Mouse (Mus musculus) neural tube, embryonic 11.5 days (tissue): Measurements from ENCODE around the gene Lce1j. TPM values are rescaled to one million over a fixed set of nuclear protein-coding genes. Genes with fewer than 3 reads are reported as not detected.

Experiments used
- ATAC-seq: fragments of 200-750 bp; cut with Nextera tagmentation; 2 replicates; pipeline ENCODE4 v1.8.0; 2017; ENCODE audit warnings: moderate number of reproducible peaks, mild to moderate bottlenecking, moderate TSS enrichment, moderate library complexity; ENCODE audit not compliant: insufficient read depth, low FRiP score, low TSS enrichment
- DNase-seq: peaks from one replicate; pipeline ENCODE4 v3.0.0-alpha.2; 2015; ENCODE audit warnings: low spot score
- H3K27ac ChIP-seq: fragments of 300-500 bp; sonication (generic); 2 replicates; pipeline ENCODE4 v1.5.1; 2014; ENCODE audit warnings: low read depth, mild to moderate bottlenecking, low read length
- H3K27me3 ChIP-seq: fragments of 300-500 bp; sonication (generic); 2 replicates; pipeline ENCODE4 v1.6.1; 2014; ENCODE audit warnings: mild to moderate bottlenecking, low read length, mixed read lengths; ENCODE audit not compliant: control insufficient read depth, insufficient read depth
- H3K36me3 ChIP-seq: fragments of 300-500 bp; sonication (generic); 2 replicates; pipeline ENCODE4 v1.6.1; 2014; ENCODE audit warnings: mild to moderate bottlenecking, low read length, moderate library complexity, mixed read lengths; ENCODE audit not compliant: control insufficient read depth, insufficient read depth
- H3K4me1 ChIP-seq: fragments of 300-500 bp; sonication (generic); 2 replicates; pipeline ENCODE4 v1.6.1; 2014; ENCODE audit warnings: low read length, mixed read lengths; ENCODE audit not compliant: control insufficient read depth, insufficient read depth
- H3K4me2 ChIP-seq: fragments of 300-500 bp; sonication (generic); 2 replicates; pipeline ENCODE4 v1.6.1; 2014; ENCODE audit warnings: low read depth, mild to moderate bottlenecking, moderate library complexity
- H3K4me3 ChIP-seq: fragments of 300-500 bp; sonication (generic); 2 replicates; pipeline ENCODE4 v1.5.1; 2014; ENCODE audit warnings: low read depth, low read length
- H3K9ac ChIP-seq: fragments of 300-500 bp; sonication (generic); 2 replicates; pipeline ENCODE4 v1.6.1; 2014; ENCODE audit warnings: mild to moderate bottlenecking, low read length
- H3K9me3 ChIP-seq: fragments of 300-500 bp; sonication (generic); 2 replicates; pipeline ENCODE4 v1.6.1; 2016; ENCODE audit warnings: low read length; ENCODE audit not compliant: control insufficient read depth
- WGBS: fragments of 180-500 bp; shearing (Covaris S2); extraction: QIAGEN DNeasy Blood & Tissue Kit; methylation state at CpG from one replicate; pipeline ENCODE4 v1.1.7; 2014; 5-methylcytosine and 5-hydroxymethylcytosine counted together
- polyA plus RNA-seq: library from polyadenylated mRNA; unstranded; fragments of >200 nt; fragmentation: Nextera tagmentation; extraction: Ambion mirVana; gene quantifications from 2 replicates; pipeline ENCODE4 v1.2.1, GENCODE M21; 2014

Gene Lce1j
- polyA plus RNA-seq, 1 experiment from 2014 or later, result not detected

DNA sequence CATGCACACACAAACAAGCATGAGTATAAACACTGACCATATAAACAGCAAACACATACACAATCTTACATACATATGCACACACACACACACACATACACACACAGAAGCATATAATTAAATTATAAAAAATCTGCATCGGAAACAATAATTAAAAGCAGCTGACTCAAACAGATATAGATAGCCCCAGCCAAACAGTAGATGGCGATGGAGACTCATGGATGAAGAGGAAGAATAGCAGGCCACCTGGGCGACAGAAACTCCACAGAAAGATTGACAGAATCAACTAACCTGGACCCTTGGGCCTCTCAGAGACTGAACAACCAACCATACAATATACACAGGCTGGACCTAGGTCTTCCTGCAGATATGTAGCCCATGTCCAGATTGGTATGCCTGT lies 37.1 kb downstream of the Lce1j start:
- no peaks in the 10 kb centered on the region for H3K9me3 ChIP-seq
- no peak overlapping the region for H3K4me3 ChIP-seq
- no peaks in the 10 kb centered on the region for H3K36me3 ChIP-seq
- no peak overlapping the region for H3K4me2 ChIP-seq
- no peaks in the 10 kb centered on the region for H3K4me1 ChIP-seq
- no peak overlapping the region for H3K27ac ChIP-seq
- no peak overlapping the region for H3K9ac ChIP-seq
- ATAC-seq, result no peak
- no peak for DNase-seq
- 42% methylated on average over 3 of the region's 3 CpGs for WGBS
- H3K27me3 ChIP-seq, result no peaks in the 10 kb centered on the region

DNA sequence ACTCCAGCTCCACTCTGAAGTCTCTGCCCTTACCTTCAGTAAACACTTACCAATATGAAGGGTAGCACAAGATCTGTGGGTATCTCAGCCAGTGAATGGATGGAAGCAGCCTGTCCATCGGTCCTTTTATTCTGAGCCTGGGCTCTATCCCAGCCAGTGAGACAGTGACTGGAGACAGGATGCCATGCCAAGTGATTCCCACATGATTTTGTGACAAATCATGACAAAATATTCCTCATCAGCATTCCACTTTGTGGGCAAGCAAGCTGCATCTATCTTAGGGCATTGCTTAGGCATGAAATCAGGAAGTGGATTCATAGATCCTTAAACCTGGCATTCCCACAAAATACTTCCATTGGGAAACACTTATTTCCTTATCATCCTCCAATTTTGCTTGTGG lies 38.1 kb downstream of the Lce1j start, which contains the start of gene Lce1g:
Gene Lce1g (minus strand): TSS at position 101 of the 400 bp plus-strand sequence.
- ATAC-seq, result no peak

DNA sequence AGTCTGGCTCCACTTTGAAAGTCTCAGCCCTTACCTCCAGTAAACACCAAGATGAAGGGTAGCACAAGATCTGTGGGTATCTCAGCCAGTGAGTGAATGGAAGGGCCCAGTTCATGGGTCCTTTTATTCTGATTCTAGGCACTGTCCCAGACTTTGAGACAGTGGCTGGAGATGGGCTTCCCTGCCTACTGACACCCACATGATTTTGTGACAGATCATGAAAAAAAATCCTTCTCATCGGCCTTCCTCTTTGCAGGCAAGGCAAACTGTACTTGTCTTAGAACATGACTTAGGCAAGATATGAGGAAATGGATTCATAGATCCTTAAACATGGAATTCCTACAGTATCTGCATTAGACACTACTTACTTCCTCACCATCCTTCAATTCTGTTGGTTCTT lies 51.3 kb downstream of the Lce1j start, which contains the start of gene Gm38119:
Gene Gm38119 (minus strand): TSS at position 101 of the 400 bp plus-strand sequence.
- Histone ChIP-seq H3K4me1 (no peaks in the 10 kb centered on the region), H3K4me3 (no peak within 1 kb of the TSS), H3K4me2 (no peak within 1 kb of the TSS), H3K27ac (no peak within 1 kb of the TSS), H3K9ac (no peak within 1 kb of the TSS), H3K27me3 (no peaks in the 10 kb centered on the region), H3K36me3 (no peaks in the 10 kb centered on the region), H3K9me3 (no peaks in the 10 kb centered on the region)
- no peak for ATAC-seq
- 71% methylated on average over 1 of the region's 1 CpGs for WGBS
- no peak for DNase-seq

More for the DNA sequence above, 38.1 kb downstream of the Lce1j start, which contains the start of gene Lce1g:
- Histone ChIP-seq H3K9me3 (no peaks in the 10 kb centered on the region), H3K4me2 (no peak within 1 kb of the TSS), H3K4me1 (no peaks in the 10 kb centered on the region), H3K9ac (no peak within 1 kb of the TSS), H3K27ac (no peak within 1 kb of the TSS), H3K4me3 (no peak within 1 kb of the TSS), H3K36me3 (no peaks in the 10 kb centered on the region), H3K27me3 (no peaks in the 10 kb centered on the region)
- 90% methylated on average over 1 of the region's 1 CpGs for WGBS
- no peak for DNase-seq

Other genes with a start within 250 kb of the Lce1j start
- not detected in 2 replicates for gene Ivl, start 216.8 kb downstream of the Lce1j start, polyA plus RNA-seq
- not detected in 2 replicates for gene Smcp, start 201.5 kb downstream of the Lce1j start, polyA plus RNA-seq
- gene 2210017I01Rik, start 183.0 kb downstream of the Lce1j start, polyA plus RNA-seq, result not detected in 2 replicates
- gene Lce6a, start 168.9 kb downstream of the Lce1j start, polyA plus RNA-seq, result not detected in 2 replicates
- not detected in 2 replicates for gene Lce1a1, start 142.2 kb downstream of the Lce1j start, polyA plus RNA-seq
- not detected in 2 replicates for gene Lce1b, start 133.6 kb downstream of the Lce1j start, polyA plus RNA-seq
- not detected in 2 replicates for gene Lce1a2, start 120.2 kb downstream of the Lce1j start, polyA plus RNA-seq
- gene Lce1c, start 111.3 kb downstream of the Lce1j start, polyA plus RNA-seq, result not detected in 2 replicates
- gene Lce1d, start 103.3 kb downstream of the Lce1j start, polyA plus RNA-seq, result not detected in 2 replicates
- not detected in 2 replicates for gene Lce1e, start 81.4 kb downstream of the Lce1j start, polyA plus RNA-seq
- gene Lce1f, start 70.2 kb downstream of the Lce1j start, polyA plus RNA-seq, result not detected in 2 replicates
- gene Gm38119, start 51.4 kb downstream of the Lce1j start, polyA plus RNA-seq, result not detected in 2 replicates
- gene Lce1g, start 38.2 kb downstream of the Lce1j start, polyA plus RNA-seq, result not detected in 2 replicates
- not detected in 2 replicates for gene Lce1h, start 25.4 kb downstream of the Lce1j start, polyA plus RNA-seq
- not detected in 2 replicates for gene Lce1i, start 11.6 kb downstream of the Lce1j start, polyA plus RNA-seq
- gene Lce1k, start 17.4 kb upstream of the Lce1j start, polyA plus RNA-seq, result not detected in 2 replicates
- not detected in 2 replicates for gene Kprp, start 36.7 kb upstream of the Lce1j start, polyA plus RNA-seq
- gene Lce1l, start 60.8 kb upstream of the Lce1j start, polyA plus RNA-seq, result not detected in 2 replicates
- not detected in 2 replicates for gene 2310050C09Rik, start 79.7 kb upstream of the Lce1j start, polyA plus RNA-seq
- not detected in 2 replicates for gene Lce3a, start 135.7 kb upstream of the Lce1j start, polyA plus RNA-seq
- not detected in 2 replicates for gene Lce3b, start 142.5 kb upstream of the Lce1j start, polyA plus RNA-seq
- gene Lce3c, start 154.0 kb upstream of the Lce1j start, polyA plus RNA-seq, result not detected in 2 replicates
- gene Lce3d, start 166.9 kb upstream of the Lce1j start, polyA plus RNA-seq, result not detected in 2 replicates
- not detected in 2 replicates for gene Lce3e, start 176.5 kb upstream of the Lce1j start, polyA plus RNA-seq
- gene Lce3f, start 201.7 kb upstream of the Lce1j start, polyA plus RNA-seq, result not detected in 2 replicates
- 0.68 TPM in 1 of 2 replicates, not detected in the other for gene Crct1, start 225.2 kb upstream of the Lce1j start, polyA plus RNA-seq
- gene Lce1m, start 228.5 kb upstream of the Lce1j start, polyA plus RNA-seq, result not detected in 2 replicates